Mouse (Mus musculus) testis, adult 2 months (tissue): ENCODE measurements around the gene Irf6. TPM values are rescaled to one million over a fixed set of nuclear protein-coding genes. Genes with fewer than 3 reads are reported as not detected.

ENCODE experiments used
- H3K27ac ChIP-seq: fragments of 200-500 bp; 2 replicates; pipeline ENCODE4 v1.5.1; 2012; ENCODE audit warnings: low read depth, low read length; ENCODE audit not compliant: control insufficient read depth, insufficient read depth
- H3K27me3 ChIP-seq: fragments of 200-500 bp; 2 replicates; pipeline ENCODE4 v1.6.1; 2012; ENCODE audit warnings: mild to moderate bottlenecking, low read length, moderate library complexity; ENCODE audit not compliant: control insufficient read depth, insufficient read depth
- H3K36me3 ChIP-seq: fragments of 200-500 bp; 2 replicates; pipeline ENCODE4 v1.6.1; 2012; ENCODE audit warnings: mild to moderate bottlenecking, low read length; ENCODE audit not compliant: control insufficient read depth, insufficient read depth
- H3K4me1 ChIP-seq: fragments of 200-500 bp; 2 replicates; pipeline ENCODE4 v1.6.1; 2012; ENCODE audit warnings: low read length; ENCODE audit not compliant: control insufficient read depth, insufficient read depth
- H3K4me3 ChIP-seq: fragments of 200-500 bp; 2 replicates; pipeline ENCODE4 v1.5.1; 2012; ENCODE audit warnings: low read depth, mild to moderate bottlenecking, low read length, moderate library complexity, mixed read lengths; ENCODE audit not compliant: control insufficient read depth
- CTCF ChIP-seq: fragments of 200-500 bp; IDR thresholded peaks from 2 replicates; pipeline ENCODE4 v1.5.1; 2012; ENCODE audit warnings: low read depth, mild to moderate bottlenecking, inconsistent platforms, low read length, moderate library complexity; ENCODE audit not compliant: control insufficient read depth, insufficient read depth, insufficient replicate concordance
- POLR2A ChIP-seq: fragments of 200-500 bp; IDR thresholded peaks from 2 replicates; pipeline ENCODE4 v1.6.1; 2012; ENCODE audit warnings: low read depth, mild to moderate bottlenecking, inconsistent platforms, low read length, moderate library complexity; ENCODE audit not compliant: control insufficient read depth
- polyA plus RNA-seq: library from polyadenylated mRNA; depleted of rRNA; stranded (reverse); fragments of >200 nt; gene quantifications from 2 replicates; pipeline ENCODE4 v1.2.3, GENCODE M21; 2012

The Irf6 gene
- polyA plus RNA-seq, 1 experiment = 17.5 TPM

DNA sequence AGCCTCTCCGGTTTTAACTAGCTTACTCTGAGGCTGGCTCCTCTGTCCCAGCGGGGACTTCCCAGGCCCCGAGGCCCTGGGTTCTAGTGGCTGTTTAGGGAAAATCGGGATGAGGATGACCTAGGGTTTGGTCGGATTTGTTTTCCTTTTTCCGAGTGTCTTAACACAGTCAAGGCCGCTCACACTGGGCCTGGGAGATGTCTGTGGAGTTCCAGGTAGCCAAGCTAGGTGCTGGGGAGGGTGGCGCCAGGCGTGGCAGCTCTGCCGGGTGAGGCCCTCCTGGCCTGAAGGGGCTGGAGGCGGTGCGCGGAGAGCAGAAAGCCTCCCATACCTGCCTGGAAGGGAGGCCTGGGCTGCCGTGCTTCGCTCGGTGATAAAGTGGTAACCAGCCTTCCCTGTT, 650 bp downstream of the Irf6 start:
- Histone ChIP-seq H3K36me3 (no peaks in the 10 kb centered on the region), H3K4me3 (peak overlapping the region; percentile 75), H3K27ac (no peak overlapping the region), H3K4me1 (peaks cover 14% of the 10 kb centered on the region), H3K27me3 (peaks cover 4% of the 10 kb centered on the region; the same call in 1 of the 2 replicates)
- no peak for TF ChIP-seq CTCF
- TF ChIP-seq POLR2A = no peak

DNA sequence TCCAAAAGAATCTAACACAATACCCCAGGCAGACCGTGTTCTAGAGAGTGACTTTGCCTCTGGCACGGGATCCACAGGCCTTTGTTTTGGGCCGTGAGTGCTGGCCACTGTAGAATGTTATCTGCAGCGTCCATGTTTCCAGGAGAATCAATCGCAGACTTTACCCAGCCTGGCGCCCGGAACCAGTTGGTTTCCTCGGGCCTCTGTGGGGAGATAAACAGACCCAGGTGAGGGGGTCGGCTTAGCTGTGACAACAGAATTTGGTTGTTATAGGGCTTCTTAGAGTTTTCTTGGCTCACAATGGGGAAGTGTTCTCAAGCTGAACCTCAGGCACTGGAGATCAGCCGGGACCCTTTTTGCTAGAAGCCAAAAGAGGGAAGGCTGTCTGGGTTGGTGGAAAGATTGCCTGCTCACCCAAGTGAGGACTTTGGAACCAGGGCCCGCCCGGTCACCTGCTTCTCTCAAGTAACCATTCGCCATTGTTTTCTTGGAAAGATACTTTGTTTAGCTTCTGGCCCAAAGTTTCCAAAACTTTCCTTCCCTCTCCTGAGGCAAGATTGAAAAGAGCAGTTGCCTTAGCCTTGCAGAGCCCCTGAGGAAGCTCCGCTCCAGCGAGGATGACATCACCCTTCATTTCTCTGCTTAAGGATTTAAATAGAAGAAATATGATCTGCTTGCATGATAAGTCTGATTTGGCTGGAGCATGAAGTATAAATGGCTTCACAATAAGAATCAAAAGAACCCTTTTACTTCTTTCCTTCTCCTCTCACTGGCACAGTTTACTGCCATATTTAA, 3.6 kb downstream of the Irf6 start:
- TF ChIP-seq CTCF = no peak
- peak; percentile 30; the same call in 1 of the 2 replicates for TF ChIP-seq POLR2A
- no peak overlapping the region for H3K27ac ChIP-seq
- H3K4me3 ChIP-seq = peak overlapping the region; percentile 74
- H3K27me3 ChIP-seq = peaks cover 4% of the 10 kb centered on the region; the same call in 1 of the 2 replicates
- H3K36me3 ChIP-seq = no peaks in the 10 kb centered on the region
- H3K4me1 ChIP-seq = peaks cover 21% of the 10 kb centered on the region

DNA sequence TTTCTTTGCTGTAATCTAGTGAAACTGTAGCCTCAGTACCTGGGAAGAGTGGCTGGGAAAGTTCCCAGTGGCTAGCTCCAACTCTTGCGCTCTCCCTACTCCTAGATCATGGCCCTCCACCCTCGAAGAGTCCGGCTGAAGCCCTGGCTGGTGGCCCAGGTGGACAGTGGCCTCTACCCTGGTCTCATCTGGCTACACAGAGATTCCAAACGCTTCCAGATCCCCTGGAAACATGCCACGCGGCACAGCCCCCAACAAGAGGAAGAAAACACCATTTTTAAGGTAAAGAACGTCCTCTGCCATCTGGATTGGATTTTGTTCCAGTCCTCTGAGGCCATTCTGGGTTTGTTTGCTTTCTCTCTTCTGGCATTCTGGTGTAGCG, 4.2 kb downstream of the Irf6 start:
- H3K27ac ChIP-seq = no peak overlapping the region
- H3K4me3 ChIP-seq = peak overlapping the region; percentile 74
- H3K36me3 ChIP-seq = no peaks in the 10 kb centered on the region
- H3K27me3 ChIP-seq = peaks cover 4% of the 10 kb centered on the region; the same call in 1 of the 2 replicates
- H3K4me1 ChIP-seq = peaks cover 21% of the 10 kb centered on the region
- TF ChIP-seq POLR2A (no peak), CTCF (no peak)

- Histone ChIP-seq H3K27ac (no peak overlapping the region), H3K36me3 (no peaks in the 10 kb centered on the region), H3K27me3 (no peaks in the 10 kb centered on the region), H3K4me1 (peaks cover 10% of the 10 kb centered on the region), H3K4me3 (peak overlapping the region; percentile 79)
- TF ChIP-seq CTCF (no peak), POLR2A (no peak)
Measured at GRCm38 (mm10) chr1:193159163-193159562, 6.3 kb downstream of the Irf6 start.

- TF ChIP-seq POLR2A = no peak
- TF ChIP-seq CTCF = no peak
- Histone ChIP-seq H3K4me1 (peaks cover 10% of the 10 kb centered on the region), H3K27ac (no peak overlapping the region), H3K36me3 (no peaks in the 10 kb centered on the region), H3K4me3 (peak overlapping the region; percentile 79), H3K27me3 (no peaks in the 10 kb centered on the region)
Measured at GRCm38 (mm10) chr1:193159613-193160012, 6.7 kb downstream of the Irf6 start.

DNA sequence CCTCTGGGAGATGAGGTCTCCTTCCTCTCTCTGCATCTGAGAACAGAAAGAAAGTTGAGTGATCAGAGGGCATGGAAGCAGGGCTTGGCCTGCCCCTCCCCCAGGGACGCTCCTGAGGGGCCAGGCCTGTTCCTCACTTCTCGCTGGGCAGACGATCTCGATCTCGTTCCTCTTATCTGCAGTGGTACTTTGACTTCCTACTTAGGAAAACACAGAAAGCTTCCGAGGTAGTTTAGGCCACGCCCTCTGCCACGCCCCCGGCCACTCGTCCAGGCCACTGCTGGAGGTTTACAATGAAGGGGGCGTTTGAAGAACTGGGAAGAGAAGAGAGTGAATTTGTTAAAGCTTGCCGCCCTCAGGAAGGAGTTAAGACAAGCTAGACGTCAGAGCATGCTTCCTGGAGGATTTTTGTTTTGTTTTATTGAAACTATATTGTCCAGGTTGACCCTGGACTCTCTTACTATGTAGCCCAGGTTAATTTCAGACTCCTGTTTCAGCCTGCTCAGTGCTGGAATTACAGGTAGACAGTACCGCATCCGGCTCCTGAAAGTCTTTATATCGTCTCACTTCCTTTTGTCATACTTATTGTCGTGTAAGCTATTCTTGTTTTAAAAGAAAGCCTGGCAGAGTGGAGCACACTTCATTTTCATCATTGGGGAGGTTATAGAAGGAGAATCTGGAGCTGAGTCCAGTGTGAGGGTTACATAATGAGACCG, 7.6 kb downstream of the Irf6 start:
- no peaks in the 10 kb centered on the region for H3K27me3 ChIP-seq
- H3K4me1 ChIP-seq = peaks cover 10% of the 10 kb centered on the region
- no peaks in the 10 kb centered on the region for H3K36me3 ChIP-seq
- H3K4me3 ChIP-seq = peak overlapping the region; percentile 79
- no peak for TF ChIP-seq CTCF
- TF ChIP-seq POLR2A = no peak
- H3K27ac ChIP-seq = no peak overlapping the region

DNA sequence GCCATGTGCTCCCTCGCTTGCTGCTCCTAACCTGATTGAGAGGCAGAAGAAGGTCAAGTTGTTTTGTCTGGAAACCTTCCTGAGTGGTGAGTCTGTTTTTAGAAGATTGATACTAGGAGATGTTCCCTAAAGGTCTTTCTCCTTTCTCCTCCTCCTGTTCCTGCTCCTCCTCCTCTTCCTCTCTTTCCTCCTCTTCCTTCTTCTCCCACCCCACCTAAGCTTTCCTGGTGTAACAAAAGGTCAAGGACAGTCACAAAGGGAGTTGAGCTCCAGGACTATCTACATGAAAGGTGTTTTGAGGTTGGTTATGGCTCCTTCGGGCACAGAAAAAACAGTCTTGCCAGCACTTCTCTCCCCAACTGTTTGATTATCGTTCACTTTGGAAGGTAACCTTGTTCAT, 14.8 kb downstream of the Irf6 start, which contains the start of gene A130010J15Rik:
TSS of gene A130010J15Rik (plus strand) at position 301 of the 400 bp plus-strand sequence.
- peak within 1 kb of the TSS; percentile 36 for H3K4me3 ChIP-seq

More for the DNA sequence above, 14.8 kb downstream of the Irf6 start, which contains the start of gene A130010J15Rik:
- Histone ChIP-seq H3K36me3 (no peaks in the 10 kb centered on the region), H3K27me3 (no peaks in the 10 kb centered on the region), H3K27ac (peak within 1 kb of the TSS; percentile 48; the same call in 1 of the 2 replicates), H3K4me1 (no peaks in the 10 kb centered on the region; the same call in none of the 2 replicates)
- TF ChIP-seq POLR2A = no peak
- TF ChIP-seq CTCF = no peak
